Mouse (Mus musculus): ENCODE measurements around the gene Ppm1h.

DNA sequence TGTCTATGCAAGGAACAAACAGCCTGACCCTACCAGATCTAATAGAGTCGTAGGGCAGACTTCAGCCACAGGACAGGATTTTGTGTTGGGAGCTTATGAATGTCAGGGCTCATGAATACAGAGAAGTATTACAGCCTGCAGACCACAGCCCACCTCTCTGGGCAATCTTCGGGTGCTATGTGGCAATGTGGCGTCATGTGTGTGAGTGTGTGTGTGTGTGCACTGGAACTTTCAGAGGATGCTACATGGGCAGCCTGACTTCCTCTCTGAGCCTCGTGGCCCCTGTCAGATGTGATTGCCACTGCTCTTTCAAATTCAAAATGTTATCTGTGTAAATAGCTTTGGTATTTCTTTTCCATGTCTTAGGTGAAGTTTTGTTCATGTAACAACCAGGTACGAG lies 266.3 kb downstream of the Ppm1h start:
- no peak for TF ChIP-seq POLR2A (IDR thresholded peaks at IDR 0.05; ENCODE audit: insufficient read length, low read depth)
- no peak for TF ChIP-seq USF1 (IDR thresholded peaks at IDR 0.05; ENCODE audit: low read depth)
- no peak for TF ChIP-seq MAX (IDR thresholded peaks at IDR 0.05; ENCODE audit: low read depth)
- no peak for TF ChIP-seq MYOD1 (IDR thresholded peaks at IDR 0.05; ENCODE audit: control insufficient read depth in 1 of 3, insufficient read length in 2 of 3, low read depth in 2 of 3)
- TF ChIP-seq POLR2AphosphoS2 (IDR thresholded peaks at IDR 0.05; ENCODE audit: insufficient read length, low read depth): no peak
- TF ChIP-seq MYOG (IDR thresholded peaks at IDR 0.05; ENCODE audit: control insufficient read depth in 1 of 3, insufficient read depth in 1 of 3, insufficient read length in 2 of 3, low read depth in 2 of 3): no peak
- TF ChIP-seq TCF12 (IDR thresholded peaks at IDR 0.05; ENCODE audit: insufficient read depth, poor library complexity, severe bottlenecking): no peak
- no peak for TF ChIP-seq CEBPB (IDR thresholded peaks at IDR 0.05; ENCODE audit: insufficient read depth, poor library complexity, severe bottlenecking)

Measured in myocyte (in vitro differentiated cells).